Mouse (Mus musculus) urinary bladder, postnatal 10 days (tissue): ENCODE measurements around the gene Kcnd3.
"Not testable (repeated sequence)": the region's sequence is repeated elsewhere in the genome, so short reads cannot be mapped to it uniquely, and the experiment has no call there.

Experiments
- DNase-seq: peaks from one replicate; pipeline ENCODE4 v3.0.0; 2022; ENCODE audit warnings: low spot score

Gene Kcnd3

DNA sequence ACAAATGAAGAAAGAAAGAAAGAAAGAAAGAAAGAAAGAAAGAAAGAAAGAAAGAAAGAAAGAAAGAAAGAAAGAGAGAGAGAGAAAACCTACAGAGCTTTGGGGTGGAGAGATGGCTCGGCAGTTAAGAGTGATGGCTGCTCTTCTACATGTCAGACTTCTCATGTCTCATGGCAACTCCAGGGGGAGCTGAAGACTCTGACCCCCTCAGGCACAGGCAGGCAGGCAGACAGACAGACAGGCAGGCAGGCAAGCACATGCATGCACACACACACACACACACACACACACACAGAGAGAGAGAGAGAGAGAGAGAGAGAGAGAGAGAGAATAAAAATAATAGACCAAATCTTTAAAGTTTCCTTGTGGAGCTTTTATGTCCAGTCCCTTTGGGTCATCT, 248.7 kb downstream of the Kcnd3 start:
- not testable (repeated sequence) for DNase-seq

DNA sequence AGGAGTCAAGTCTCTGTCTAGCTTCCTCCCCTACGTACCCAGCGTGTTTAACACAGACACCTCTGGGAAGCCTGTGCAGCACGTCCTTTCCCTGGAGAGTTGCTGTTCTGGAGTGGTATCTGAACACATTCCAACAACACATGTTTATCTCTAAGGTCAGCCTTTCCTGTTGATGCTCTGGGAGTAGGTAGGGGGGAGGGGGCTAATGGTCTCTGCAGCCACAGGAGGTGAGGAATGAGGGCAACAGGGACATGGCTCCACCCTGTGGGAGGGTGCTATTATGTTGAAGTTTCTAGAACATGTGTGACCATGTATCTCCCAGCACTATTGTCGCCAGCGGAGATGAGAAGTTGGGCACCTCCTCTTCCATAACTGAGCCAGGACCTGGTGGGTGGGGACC, 249.3 kb downstream of the Kcnd3 start:
- DNase-seq, result no peak

DNA sequence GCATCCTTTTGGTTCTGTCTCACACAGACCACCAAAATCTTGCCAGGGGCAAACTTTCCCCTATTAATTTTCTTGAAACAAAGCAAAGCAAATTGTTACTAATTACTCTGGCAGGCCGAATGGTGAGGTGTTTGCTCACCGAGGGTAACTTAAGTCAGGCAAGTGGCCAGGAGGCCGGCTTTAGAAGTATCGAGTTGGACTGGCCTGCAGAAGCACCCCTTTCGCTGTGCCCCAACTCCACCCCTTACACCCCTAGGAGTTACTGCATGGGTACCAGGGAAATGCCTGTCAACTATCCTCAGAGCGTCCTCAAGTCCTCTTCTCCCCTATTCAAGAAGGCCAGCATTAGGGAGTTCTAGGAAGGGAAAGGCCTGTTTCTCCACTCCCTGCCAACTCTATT, 251.4 kb downstream of the Kcnd3 start:
- no peak for DNase-seq

GRCm38 (mm10) chr3:105704031-105705008, 252.2 kb downstream of the Kcnd3 start, which contains the start of gene Inka2:
TSS of gene Inka2 (plus strand) at chr3:105704599.
- DNase-seq, result no peak

DNA sequence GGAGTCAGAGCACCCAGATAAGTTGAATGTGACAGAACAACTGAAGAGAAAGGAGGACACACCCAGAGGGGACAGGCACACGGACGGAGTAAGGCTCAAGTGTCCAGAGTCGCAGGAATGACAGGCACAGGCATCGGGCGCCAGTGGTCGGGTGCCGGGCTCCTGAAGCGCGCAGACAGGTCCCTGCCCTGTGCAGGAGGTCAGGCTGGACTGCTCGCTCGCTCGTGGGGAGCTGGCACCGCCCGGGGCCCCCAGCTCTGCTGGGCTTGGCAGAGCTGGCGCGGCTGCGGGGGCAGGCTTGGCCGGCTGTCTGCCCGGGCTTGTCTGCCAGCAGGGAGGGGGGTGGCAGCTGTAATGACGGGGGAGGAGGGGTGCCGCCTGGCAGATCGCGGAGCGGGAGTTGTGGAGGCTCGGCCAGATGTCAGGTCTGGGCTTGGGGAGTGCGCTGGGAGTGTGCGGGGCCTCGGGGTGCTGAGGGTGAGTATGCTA, 253.0 kb downstream of the Kcnd3 start:
- no peak for DNase-seq

- DNase-seq, result no peak
Measured at GRCm38 (mm10) chr3:105705561-105705960, 253.4 kb downstream of the Kcnd3 start.

GRCm38 (mm10) chr3:105706366-105707020, 254.4 kb downstream of the Kcnd3 start:
- DNase-seq, result no peak

GRCm38 (mm10) chr3:105707590-105707989, 255.5 kb downstream of the Kcnd3 start:
- no peak for DNase-seq

- no peak for DNase-seq
Measured at GRCm38 (mm10) chr3:105710246-105710645, 258.1 kb downstream of the Kcnd3 start.

DNA sequence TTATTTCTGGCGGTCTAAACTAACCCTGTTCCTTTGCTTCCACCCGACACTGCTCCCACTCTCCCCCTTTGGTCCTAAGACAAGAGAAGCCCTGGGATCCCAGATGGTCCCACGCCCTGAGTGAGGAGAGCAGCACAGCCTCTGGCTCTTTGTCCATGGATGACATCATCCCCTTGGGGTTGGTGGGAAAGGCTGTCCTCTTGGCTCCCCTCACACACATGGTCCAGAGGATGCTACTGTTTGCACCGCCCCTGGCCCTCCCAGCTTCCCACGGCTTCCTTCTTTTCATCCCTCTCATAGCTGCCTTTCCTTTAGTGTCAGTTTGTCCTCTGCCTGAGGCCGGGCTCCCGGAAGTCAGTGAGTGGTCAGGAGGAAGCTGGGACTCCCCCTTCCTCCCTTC, 259.6 kb downstream of the Kcnd3 start:
- no peak for DNase-seq

- no peak for DNase-seq
Measured at GRCm38 (mm10) chr3:105712827-105713226, 260.7 kb downstream of the Kcnd3 start.

- no peak for DNase-seq
Measured at GRCm38 (mm10) chr3:105714091-105714819, 262.1 kb downstream of the Kcnd3 start.

- DNase-seq, result no peak
Measured at GRCm38 (mm10) chr3:105714820-105715167, 262.7 kb downstream of the Kcnd3 start.

DNA sequence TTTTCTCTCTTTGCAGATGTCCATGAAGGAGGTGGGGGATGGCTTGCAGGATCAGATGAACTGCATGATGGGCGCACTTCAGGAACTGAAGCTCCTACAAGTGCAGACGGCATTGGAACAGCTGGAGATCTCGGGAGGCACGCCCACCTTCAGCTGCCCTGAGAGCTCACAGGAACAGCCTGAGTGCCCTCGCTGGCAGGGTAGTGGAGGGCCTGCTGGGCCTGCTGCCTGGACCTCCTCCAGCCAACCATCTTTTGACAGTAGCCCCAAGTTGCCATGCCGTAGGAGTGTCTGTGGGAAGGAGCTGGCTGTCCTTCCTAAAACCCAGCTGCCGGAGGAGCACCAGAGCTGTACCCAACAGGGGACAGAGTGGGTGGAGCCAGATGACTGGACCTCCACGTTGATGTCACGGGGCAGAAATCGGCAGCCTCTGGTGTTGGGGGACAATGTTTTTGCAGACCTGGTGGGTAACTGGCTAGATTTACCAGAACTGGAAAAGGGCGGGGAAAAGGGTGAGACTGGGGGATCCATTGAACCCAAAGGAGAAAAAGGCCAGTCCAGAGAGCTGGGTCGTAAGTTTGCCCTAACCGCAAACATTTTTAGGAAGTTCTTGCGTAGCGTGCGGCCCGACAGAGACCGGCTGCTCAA, 264.3 kb downstream of the Kcnd3 start:
- DNase-seq, result no peak

- no peak for DNase-seq
Measured at GRCm38 (mm10) chr3:105717856-105718555, 265.9 kb downstream of the Kcnd3 start.

DNA sequence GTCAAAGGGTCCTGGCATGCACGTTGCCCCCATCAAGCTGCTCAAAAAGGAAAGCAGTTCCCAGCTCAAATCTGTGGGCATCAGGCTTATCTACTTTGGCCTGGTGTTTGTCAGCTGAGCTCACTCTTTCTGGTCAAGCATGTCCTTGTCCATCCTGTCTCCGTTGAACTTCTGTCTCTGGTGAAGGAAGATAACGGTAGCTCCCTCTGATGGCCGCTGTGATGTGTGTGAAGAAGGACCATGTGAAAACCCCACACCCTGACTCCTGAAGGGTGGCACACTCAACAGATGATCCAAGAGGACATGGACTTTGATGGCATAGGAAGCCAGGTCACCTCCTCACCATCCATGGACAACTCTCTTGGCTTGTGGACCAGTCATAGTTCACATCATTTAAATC, 266.6 kb downstream of the Kcnd3 start:
- DNase-seq, result no peak

DNA sequence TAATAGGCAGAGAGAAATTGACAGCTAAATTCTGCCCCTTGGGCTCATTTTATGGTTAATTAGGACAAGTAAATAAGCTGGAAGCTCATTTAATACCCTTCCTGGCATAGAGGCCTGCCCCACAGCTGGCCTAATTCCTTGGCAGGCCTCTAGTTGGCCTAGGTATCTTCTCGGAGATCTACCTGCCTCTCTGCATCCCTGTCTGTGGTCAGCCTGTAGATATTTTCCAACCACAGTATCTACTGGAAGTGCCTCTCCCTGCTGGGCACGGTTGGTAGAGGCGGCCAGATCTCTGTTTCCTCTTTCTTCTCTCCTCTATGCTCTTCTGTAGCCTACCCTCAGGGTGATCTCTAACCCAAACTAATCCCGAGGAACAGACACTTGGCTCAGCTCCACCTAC, 267.8 kb downstream of the Kcnd3 start:
- DNase-seq, result no peak

DNA sequence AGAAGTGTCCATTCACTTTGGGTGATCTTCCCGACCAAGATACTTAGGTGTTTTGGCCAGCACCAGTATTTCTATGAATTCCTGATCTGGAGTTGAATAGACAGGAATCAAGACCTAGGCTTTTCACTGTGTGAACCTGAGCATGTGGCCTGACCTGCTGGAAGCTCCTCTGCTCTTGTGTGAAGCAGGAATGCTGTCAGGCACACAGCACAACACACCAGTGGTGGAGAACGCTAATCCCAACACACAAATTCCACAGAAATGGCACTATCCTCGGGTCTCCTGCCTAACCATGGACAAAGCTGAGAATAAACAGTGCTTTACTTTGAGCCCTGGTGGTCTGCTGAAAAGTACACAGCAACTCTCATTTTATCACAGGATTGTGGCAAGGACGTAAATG, 268.4 kb downstream of the Kcnd3 start:
- DNase-seq, result no peak

GRCm38 (mm10) chr3:105721681-105722201, 269.6 kb downstream of the Kcnd3 start:
- DNase-seq, result no peak

- no peak for DNase-seq
Measured at GRCm38 (mm10) chr3:105722510-105722909, 270.4 kb downstream of the Kcnd3 start.
